Mouse (Mus musculus) gastrocnemius, adult 18-20 months (tissue): ENCODE data around the gene Fam129b. TPM values are rescaled to one million over a fixed set of nuclear protein-coding genes. Genes with fewer than 3 reads are reported as not detected.
"Not testable (repeated sequence)": the region's sequence is repeated elsewhere in the genome, so short reads cannot be mapped to it uniquely, and the experiment has no call there.

Experiments
- DNase-seq: peaks from one replicate; pipeline ENCODE4 v3.0.0; 2021; ENCODE audit warnings: low spot score
- long read RNA-seq, 2 experiments: library from polyadenylated mRNA; stranded (forward); transcript quantifications; one replicate each; pipeline ENCODE4 v2.0.0; 2021
- total RNA-seq, 2 experiments: library from RNA; stranded (reverse); gene quantifications; 2 replicates each; pipeline ENCODE4 v1.2.3; 2021

Fam129b gene
- 1 to 10 TPM; 4.8 to 8.2 TPM for total RNA-seq
- long read RNA-seq, experiment 1, transcript Fam129b-201 (14 exons, 3,714 nt): major isoform, 7 of 9 reads
- long read RNA-seq, experiment 1, partial matches to known transcripts: 1 of 9 reads
- long read RNA-seq, experiment 1, other reads (novel, unspliced or antisense): 1 of 9 reads
- long read RNA-seq, experiment 2, partial matches to known transcripts: 1 of 7 reads
- long read RNA-seq, experiment 2, other reads (novel, unspliced or antisense): 2 of 7 reads

- peak; percentile 81 for DNase-seq
Measured at GRCm38 (mm10) chr2:32875675-32876489, at the start of gene Fam129b. Gene Fam129b (plus strand): TSS chr2:32876114.

- no peak for DNase-seq
Measured at GRCm38 (mm10) chr2:32828979-32829676, 46.8 kb upstream of the Fam129b start.

- DNase-seq: peak; percentile 45
Measured at GRCm38 (mm10) chr2:32834496-32834895, 41.4 kb upstream of the Fam129b start.

GRCm38 (mm10) chr2:32835588-32835987 lies 40.3 kb upstream of the Fam129b start:
- no peak for DNase-seq

- no peak for DNase-seq
Measured at GRCm38 (mm10) chr2:32838147-32838884, 37.6 kb upstream of the Fam129b start.

GRCm38 (mm10) chr2:32839261-32839660 lies 36.7 kb upstream of the Fam129b start:
- DNase-seq: no peak

GRCm38 (mm10) chr2:32841099-32841498 lies 34.8 kb upstream of the Fam129b start:
- DNase-seq: no peak

GRCm38 (mm10) chr2:32842558-32842957 lies 33.4 kb upstream of the Fam129b start:
- no peak for DNase-seq

- no peak for DNase-seq
Measured at GRCm38 (mm10) chr2:32845572-32846100, 30.3 kb upstream of the Fam129b start.

- DNase-seq: peak; percentile 61
Measured at GRCm38 (mm10) chr2:32846101-32846804, 29.7 kb upstream of the Fam129b start.

- DNase-seq: peak; percentile 88
Measured at GRCm38 (mm10) chr2:32846805-32847467, 29.0 kb upstream of the Fam129b start, which contains the start of gene Stxbp1. Gene Stxbp1 (minus strand): TSS chr2:32847245.

- DNase-seq: no peak
Measured at GRCm38 (mm10) chr2:32847468-32847821, 28.5 kb upstream of the Fam129b start.

- DNase-seq: no peak
Measured at GRCm38 (mm10) chr2:32852156-32852555, 23.8 kb upstream of the Fam129b start.

GRCm38 (mm10) chr2:32853716-32854115 lies 22.2 kb upstream of the Fam129b start:
- not testable (repeated sequence) for DNase-seq

- peak; percentile 87 for DNase-seq
Measured at GRCm38 (mm10) chr2:32854206-32854605, 21.7 kb upstream of the Fam129b start.

- no peak for DNase-seq
Measured at GRCm38 (mm10) chr2:32855046-32855785, 20.7 kb upstream of the Fam129b start.

GRCm38 (mm10) chr2:32855790-32856465 lies 20.0 kb upstream of the Fam129b start:
- DNase-seq: peak; percentile 17

- peak; percentile 88 for DNase-seq
Measured at GRCm38 (mm10) chr2:32857584-32857983, 18.3 kb upstream of the Fam129b start.
